Mouse (Mus musculus) midbrain, embryonic 14.5 days (tissue): ENCODE results near the gene Slc16a9. TPM values are rescaled to one million over a fixed set of nuclear protein-coding genes. Genes with fewer than 3 reads are reported as not detected.

Experiments used
- ATAC-seq: fragments of 200-750 bp; cut with Nextera tagmentation; 2 replicates; pipeline ENCODE4 v1.8.0; 2017; ENCODE audit warnings: moderate number of reproducible peaks, moderate library complexity; ENCODE audit not compliant: low FRiP score, low TSS enrichment
- DNase-seq: peaks from one replicate; pipeline ENCODE4 v3.0.0-alpha.2; 2015
- H3K27ac ChIP-seq: fragments of 300-500 bp; sonication (generic); replicated peaks from 2 replicates; pipeline ENCODE4 v1.5.1; 2014; ENCODE audit warnings: mild to moderate bottlenecking, low read depth, low read length, moderate library complexity
- H3K27me3 ChIP-seq: fragments of 300-500 bp; sonication (generic); 2 replicates; pipeline ENCODE4 v1.6.1; 2014; ENCODE audit warnings: low read length, control low read depth, mixed read lengths; ENCODE audit not compliant: control insufficient read depth, insufficient read depth
- H3K36me3 ChIP-seq: fragments of 300-500 bp; sonication (generic); 2 replicates; pipeline ENCODE4 v1.6.1; 2014; ENCODE audit warnings: low read length, control low read depth; ENCODE audit not compliant: control insufficient read depth, insufficient read depth
- H3K4me1 ChIP-seq: fragments of 300-500 bp; sonication (generic); 2 replicates; pipeline ENCODE4 v1.6.1; 2014; ENCODE audit warnings: mild to moderate bottlenecking, antibody characterized with exemption, low read length, control low read depth; ENCODE audit not compliant: control insufficient read depth, insufficient read depth
- H3K4me2 ChIP-seq: fragments of 300-500 bp; sonication (generic); 2 replicates; pipeline ENCODE4 v1.6.1; 2014; ENCODE audit warnings: mild to moderate bottlenecking, low read length, moderate library complexity
- H3K4me3 ChIP-seq: fragments of 300-500 bp; sonication (generic); replicated peaks from 2 replicates; pipeline ENCODE4 v1.5.1; 2014; ENCODE audit warnings: low read depth, low read length
- H3K9ac ChIP-seq: fragments of 300-500 bp; sonication (generic); replicated peaks from 2 replicates; pipeline ENCODE4 v1.6.1; 2014; ENCODE audit warnings: mild to moderate bottlenecking, low read length, moderate library complexity
- H3K9me3 ChIP-seq: fragments of 300-500 bp; sonication (generic); 2 replicates; pipeline ENCODE4 v1.6.1; 2016; ENCODE audit warnings: low read length, control low read depth, mixed read lengths; ENCODE audit not compliant: control insufficient read depth
- WGBS: fragments of 180-500 bp; shearing (Covaris S2); extraction: QIAGEN DNeasy Blood & Tissue Kit; methylation state at CpG from one replicate; pipeline ENCODE4 v1.1.7; 2014; 5-methylcytosine and 5-hydroxymethylcytosine counted together
- polyA plus RNA-seq: library from polyadenylated mRNA; unstranded; fragments of >200 nt; fragmentation: Nextera tagmentation; extraction: Ambion mirVana; gene quantifications from 2 replicates; pipeline ENCODE4 v1.2.1, GENCODE M21; 2014

Gene Slc16a9
- polyA plus RNA-seq, 1 experiment from 2014 or later: 1.1 TPM

DNA sequence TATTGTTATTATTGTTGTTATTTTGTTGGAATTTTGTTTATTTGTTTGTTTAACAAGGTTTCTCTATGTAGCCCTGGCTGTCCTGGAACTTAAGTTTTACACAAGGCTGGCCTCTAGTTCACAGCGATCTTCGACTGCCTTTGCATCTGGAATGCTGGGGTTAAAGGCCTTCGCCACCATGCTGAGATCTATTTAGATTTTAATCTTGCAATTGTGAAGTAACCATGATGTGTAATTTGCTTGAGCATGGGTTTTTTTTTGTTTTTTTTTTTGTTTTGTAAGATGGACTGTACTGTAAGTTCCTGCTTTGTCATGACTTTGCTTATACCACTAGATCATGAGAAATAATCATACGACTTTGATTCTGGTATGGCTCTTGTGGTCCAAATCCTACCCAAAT, 16.0 kb downstream of the Slc16a9 start:
- 53% methylated on average over 4 of the region's 4 CpGs for WGBS
- Histone ChIP-seq H3K27me3 (no peaks in the 10 kb centered on the region), H3K4me3 (no peak overlapping the region), H3K36me3 (no peaks in the 10 kb centered on the region), H3K4me2 (no peak overlapping the region), H3K4me1 (no peaks in the 10 kb centered on the region), H3K9me3 (no peaks in the 10 kb centered on the region), H3K27ac (no peak overlapping the region), H3K9ac (no peak overlapping the region)
- ATAC-seq (no peak), DNase-seq (no peak)

DNA sequence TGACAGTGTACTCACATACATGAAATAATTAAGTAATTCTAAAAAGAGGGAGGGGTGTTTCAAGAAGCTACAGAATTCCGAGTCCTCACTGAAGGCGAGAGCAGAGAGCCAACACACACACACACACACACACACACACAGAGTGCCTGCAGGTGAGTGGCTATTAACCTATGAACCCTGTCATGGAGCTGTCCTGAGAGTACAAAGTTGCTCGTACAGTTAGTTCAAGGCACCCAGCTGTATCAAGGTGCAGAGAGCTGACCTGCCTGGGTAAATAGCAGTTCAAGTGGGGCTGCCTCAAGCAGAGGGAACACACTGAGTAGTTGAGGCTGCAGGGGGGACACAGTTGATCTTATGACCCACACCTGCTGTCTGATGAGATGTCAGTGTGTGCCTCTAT, 17.2 kb downstream of the Slc16a9 start:
- ATAC-seq: no peak
- Histone ChIP-seq H3K27me3 (no peaks in the 10 kb centered on the region), H3K27ac (no peak overlapping the region), H3K36me3 (no peaks in the 10 kb centered on the region), H3K4me3 (no peak overlapping the region), H3K4me2 (no peak overlapping the region), H3K4me1 (no peaks in the 10 kb centered on the region), H3K9ac (no peak overlapping the region), H3K9me3 (no peaks in the 10 kb centered on the region)
- WGBS: 90% methylated on average over 3 of the region's 3 CpGs
- DNase-seq: no peak

DNA sequence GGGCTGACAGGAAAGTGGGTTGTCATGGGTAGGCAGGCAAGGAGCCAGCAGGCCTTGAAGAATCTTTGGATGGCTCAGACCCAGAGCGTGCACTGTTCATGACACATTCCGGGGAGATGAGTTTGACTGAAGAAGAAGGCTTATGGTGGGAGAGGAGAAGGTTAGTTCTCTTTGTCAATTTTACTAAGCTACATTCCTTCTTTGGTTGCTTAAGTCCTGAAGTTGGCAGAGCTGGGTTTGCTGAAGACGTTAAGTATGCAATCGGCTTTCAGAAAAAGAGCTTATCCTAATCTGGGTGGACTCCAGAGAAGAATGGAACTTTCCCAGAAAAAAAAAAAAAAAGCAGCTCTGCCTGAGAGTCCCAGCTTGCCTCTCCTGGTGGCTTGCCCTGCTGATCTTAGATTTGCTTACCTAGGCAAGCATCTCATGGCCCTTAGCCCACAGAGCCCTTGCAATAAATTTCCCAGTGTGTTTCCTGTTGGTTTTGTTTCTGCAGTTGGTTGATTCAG, 18.8 kb downstream of the Slc16a9 start:
- no peaks in the 10 kb centered on the region for H3K36me3 ChIP-seq
- no peak overlapping the region for H3K4me3 ChIP-seq
- no peak overlapping the region for H3K27ac ChIP-seq
- DNase-seq: no peak
- no peaks in the 10 kb centered on the region for H3K27me3 ChIP-seq
- 47% methylated on average over 4 of the region's 4 CpGs for WGBS
- H3K9ac ChIP-seq: no peak overlapping the region
- no peak for ATAC-seq
- H3K4me1 ChIP-seq: no peaks in the 10 kb centered on the region
- H3K9me3 ChIP-seq: no peaks in the 10 kb centered on the region
- H3K4me2 ChIP-seq: no peak overlapping the region

DNA sequence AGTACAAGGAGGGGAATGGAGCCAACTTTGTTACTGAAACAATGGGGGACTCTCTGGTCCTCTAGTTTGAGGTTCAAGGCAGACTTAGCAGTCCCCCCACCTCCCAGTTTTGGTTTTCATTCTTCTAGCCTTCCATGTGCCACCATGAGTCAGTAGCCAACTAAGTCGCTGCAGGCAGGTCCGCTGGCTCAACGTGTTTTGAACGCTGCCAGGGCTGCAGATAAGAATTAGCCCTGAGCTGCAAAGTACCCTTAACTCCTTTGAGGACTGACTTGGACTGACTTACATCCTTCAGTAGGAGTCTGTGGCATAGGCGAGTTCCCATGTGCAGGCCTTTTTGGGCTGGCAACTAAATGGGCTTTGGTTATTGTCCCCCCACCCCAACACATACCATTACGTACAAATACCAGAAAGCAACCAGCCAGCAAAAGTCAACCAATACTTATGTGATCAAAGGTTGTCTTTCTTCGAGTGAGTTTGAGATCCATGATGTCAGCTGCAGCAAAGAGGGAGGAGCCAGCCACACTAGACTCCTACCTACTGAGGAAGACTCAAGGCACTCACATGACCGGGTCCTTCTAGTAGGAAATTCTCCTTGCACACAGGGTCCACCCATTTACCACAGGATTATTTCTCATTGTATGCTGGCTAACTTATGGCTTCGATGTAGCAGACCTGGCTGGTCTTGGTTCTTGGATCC, 19.6 kb downstream of the Slc16a9 start:
- 86% methylated on average over 9 of the region's 9 CpGs for WGBS
- ATAC-seq: no peak
- Histone ChIP-seq H3K9ac (no peak overlapping the region), H3K4me3 (no peak overlapping the region), H3K4me1 (no peaks in the 10 kb centered on the region), H3K4me2 (no peak overlapping the region), H3K27ac (no peak overlapping the region), H3K36me3 (no peaks in the 10 kb centered on the region), H3K27me3 (no peaks in the 10 kb centered on the region), H3K9me3 (no peaks in the 10 kb centered on the region)
- DNase-seq: no peak

DNA sequence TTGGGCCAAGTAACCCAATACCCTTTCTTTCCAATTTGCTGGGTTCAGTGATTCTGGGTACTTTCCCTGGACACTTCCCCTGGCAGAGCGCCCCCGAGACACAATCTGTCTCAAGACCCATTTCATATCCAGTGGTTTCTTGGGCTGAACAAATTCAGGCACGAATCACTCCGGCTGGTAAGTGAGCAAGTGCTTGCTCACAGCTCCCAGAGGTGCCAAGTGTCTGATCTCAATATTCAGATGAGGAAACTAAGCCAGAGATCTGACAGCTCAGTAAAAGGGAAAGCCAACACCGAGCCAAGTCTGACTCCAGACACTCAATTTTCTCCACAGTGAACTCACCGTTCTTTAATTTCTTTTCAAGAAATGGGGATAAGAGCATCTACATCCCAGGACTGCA, 21.6 kb downstream of the Slc16a9 start:
- DNase-seq (no peak), ATAC-seq (no peak)
- Histone ChIP-seq H3K9me3 (no peaks in the 10 kb centered on the region), H3K27me3 (no peaks in the 10 kb centered on the region), H3K9ac (no peak overlapping the region), H3K36me3 (no peaks in the 10 kb centered on the region), H3K4me1 (no peaks in the 10 kb centered on the region), H3K4me2 (no peak overlapping the region), H3K4me3 (no peak overlapping the region), H3K27ac (no peak overlapping the region)
- WGBS: 89% methylated on average over 6 of the region's 6 CpGs

DNA sequence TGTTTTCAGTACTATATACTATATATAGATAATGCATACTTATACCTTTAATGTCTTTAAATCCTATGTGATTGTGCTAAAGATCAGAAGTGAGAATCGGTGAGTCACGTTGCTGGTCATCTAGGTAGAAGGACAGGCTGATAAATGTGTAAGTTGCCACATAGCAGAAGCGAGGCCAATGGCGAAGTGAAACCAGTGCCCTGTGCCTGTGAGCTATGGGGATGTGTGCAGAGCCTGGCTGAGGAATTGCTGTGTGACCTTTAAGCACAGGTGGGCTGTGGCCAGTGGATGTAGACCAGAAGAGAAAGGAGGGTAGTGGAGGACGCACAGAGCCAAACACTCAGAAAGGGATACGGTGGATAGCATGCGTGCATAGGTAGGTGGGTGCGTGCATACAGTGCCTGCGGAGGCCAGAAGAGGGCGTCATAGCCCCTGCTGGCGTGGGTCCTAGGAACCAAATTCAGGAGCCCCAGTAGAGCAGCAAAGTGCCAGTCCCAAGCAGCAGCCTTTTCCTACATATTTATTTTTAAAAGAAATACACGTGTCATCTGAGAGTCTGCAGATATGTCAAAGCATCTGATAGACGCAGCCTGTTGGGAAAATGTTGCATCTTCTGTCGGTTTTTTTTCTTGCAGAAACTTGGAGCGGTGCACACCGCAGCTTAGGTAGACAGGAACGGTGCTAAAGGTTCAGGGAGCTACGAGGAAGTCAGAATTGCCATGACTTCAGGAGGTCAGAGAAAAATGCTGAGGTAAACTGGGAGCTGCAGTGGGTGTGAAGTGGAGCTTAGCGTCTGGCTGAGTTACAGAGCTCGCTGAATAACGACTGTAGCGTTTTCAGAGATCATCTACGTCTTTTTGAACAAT, 23.9 kb downstream of the Slc16a9 start:
- Histone ChIP-seq H3K36me3 (no peaks in the 10 kb centered on the region), H3K4me2 (no peak overlapping the region), H3K4me1 (no peaks in the 10 kb centered on the region), H3K27ac (no peak overlapping the region), H3K4me3 (no peak overlapping the region), H3K9me3 (no peaks in the 10 kb centered on the region), H3K9ac (no peak overlapping the region), H3K27me3 (no peaks in the 10 kb centered on the region)
- no peak for DNase-seq
- no peak for ATAC-seq
- 82% methylated on average over 23 of the region's 23 CpGs for WGBS

DNA sequence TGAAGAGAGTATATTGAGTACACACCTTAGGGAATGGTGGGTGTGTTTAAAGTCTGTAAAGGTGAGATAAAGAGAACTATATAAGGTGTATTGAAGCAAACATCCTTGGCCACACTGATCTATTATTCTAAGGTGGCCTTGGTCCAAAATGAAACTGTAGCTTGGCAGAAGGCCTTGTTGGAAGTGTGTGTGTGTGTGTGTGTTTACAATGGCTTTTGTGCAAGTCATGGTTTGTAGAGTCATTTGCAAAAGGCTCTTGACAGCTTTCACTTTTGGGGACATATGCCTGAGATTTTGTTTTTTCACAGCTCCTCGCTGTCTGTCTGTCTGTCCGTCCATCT, 24.5 kb downstream of the Slc16a9 start:
- ATAC-seq (no peak), DNase-seq (no peak)
- Histone ChIP-seq H3K4me1 (no peaks in the 10 kb centered on the region), H3K4me3 (no peak overlapping the region), H3K36me3 (no peaks in the 10 kb centered on the region), H3K4me2 (no peak overlapping the region), H3K9me3 (no peaks in the 10 kb centered on the region), H3K27me3 (no peaks in the 10 kb centered on the region), H3K9ac (no peak overlapping the region), H3K27ac (no peak overlapping the region)
- WGBS: 96% methylated on average over 2 of the region's 2 CpGs

DNA sequence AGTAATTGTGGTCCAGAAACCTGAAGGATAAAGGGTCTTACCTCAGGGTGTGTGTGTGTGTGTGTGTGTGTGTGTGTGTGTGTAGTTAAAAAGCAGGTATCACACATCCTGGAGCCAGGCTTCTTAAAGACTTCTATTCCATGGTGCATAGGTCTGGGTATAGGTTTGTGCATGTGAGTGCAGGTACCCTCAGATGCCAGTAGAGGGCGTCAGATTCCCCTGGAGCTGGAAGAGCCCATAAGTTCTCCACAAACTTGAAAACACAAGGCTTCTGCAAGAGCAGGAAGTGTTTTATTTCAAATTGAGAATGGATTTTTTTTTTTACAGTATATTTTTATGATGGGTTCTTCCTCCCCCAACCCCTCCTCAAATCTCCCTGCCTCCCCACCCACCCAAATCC, 31.8 kb downstream of the Slc16a9 start:
- Histone ChIP-seq H3K4me3 (no peak overlapping the region), H3K36me3 (no peaks in the 10 kb centered on the region), H3K9me3 (no peaks in the 10 kb centered on the region), H3K4me1 (no peaks in the 10 kb centered on the region), H3K27ac (no peak overlapping the region), H3K9ac (no peak overlapping the region), H3K27me3 (no peaks in the 10 kb centered on the region), H3K4me2 (no peak overlapping the region)
- DNase-seq (no peak), ATAC-seq (no peak)
- 63% methylated on average over 1 of the region's 1 CpGs for WGBS

DNA sequence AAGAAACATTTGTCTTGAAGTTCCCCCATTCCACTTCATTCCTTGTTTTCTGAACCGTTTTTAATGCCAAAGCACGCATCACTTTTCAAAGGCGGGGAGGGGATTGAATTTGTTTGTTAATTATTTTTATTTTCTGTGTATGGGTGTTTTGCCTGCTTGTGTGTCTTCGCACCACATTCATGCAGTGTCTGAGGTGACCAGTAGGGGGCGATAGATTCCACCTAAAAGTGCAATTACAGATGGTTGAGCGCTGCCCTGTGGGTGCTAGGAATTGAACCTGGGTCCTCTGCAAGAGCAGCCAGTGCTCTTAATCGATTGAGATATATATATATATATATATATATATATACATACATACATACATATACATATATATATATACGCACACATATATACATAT, 34.4 kb downstream of the Slc16a9 start:
- DNase-seq (no peak), ATAC-seq (no peak)

More for the DNA sequence above, 34.4 kb downstream of the Slc16a9 start:
- 79% methylated on average over 8 of the region's 8 CpGs for whole genome bisulfite sequencing
- Histone ChIP-seq H3K9ac (no peak overlapping the region), H3K9me3 (no peaks in the 10 kb centered on the region), H3K27ac (no peak overlapping the region), H3K4me1 (no peaks in the 10 kb centered on the region), H3K4me2 (no peak overlapping the region), H3K4me3 (no peak overlapping the region), H3K36me3 (no peaks in the 10 kb centered on the region), H3K27me3 (no peaks in the 10 kb centered on the region)
